Mouse (Mus musculus): Measurements from ENCODE around the gene Ccer2.
A peak's percentile ranks its signal among the peaks of the same experiment; 100 is the strongest.

Gene Ccer2

GRCm38 (mm10) chr7:28790066-28790806 lies 34.3 kb downstream of the Ccer2 start:
- no peak for DNase-seq (ENCODE audit: low read depth, low spot score)

- DNase-seq (ENCODE audit: low read depth, low spot score), result no peak
Measured at GRCm38 (mm10) chr7:28791706-28792105, 35.7 kb downstream of the Ccer2 start.

GRCm38 (mm10) chr7:28792391-28793185 lies 36.6 kb downstream of the Ccer2 start:
- DNase-seq (ENCODE audit: low read depth, low spot score), result no peak

- DNase-seq (ENCODE audit: low read depth, low spot score), result no peak
Measured at GRCm38 (mm10) chr7:28793834-28794233, 37.9 kb downstream of the Ccer2 start.

DNA sequence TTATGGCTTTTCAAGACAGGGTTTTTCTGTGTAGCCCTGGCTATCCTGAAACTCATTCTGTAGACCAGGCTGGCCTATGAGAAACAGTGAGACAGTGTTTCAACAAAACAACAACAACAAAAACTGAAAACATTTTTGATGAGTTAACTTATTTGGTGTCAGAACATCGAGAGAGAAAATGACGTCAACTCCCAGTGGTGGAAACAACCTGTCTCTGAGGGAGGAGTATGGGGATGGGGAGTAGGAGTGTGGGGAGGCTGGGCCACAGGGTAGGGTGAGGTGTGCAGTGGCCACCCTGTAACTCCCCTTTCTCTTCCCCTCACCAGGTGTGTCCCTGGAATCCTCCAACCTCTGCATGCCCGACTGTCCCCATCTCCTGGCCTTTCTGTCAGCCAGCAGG lies 38.5 kb downstream of the Ccer2 start:
- DNase-seq (ENCODE audit: low read depth, low spot score), result no peak

DNA sequence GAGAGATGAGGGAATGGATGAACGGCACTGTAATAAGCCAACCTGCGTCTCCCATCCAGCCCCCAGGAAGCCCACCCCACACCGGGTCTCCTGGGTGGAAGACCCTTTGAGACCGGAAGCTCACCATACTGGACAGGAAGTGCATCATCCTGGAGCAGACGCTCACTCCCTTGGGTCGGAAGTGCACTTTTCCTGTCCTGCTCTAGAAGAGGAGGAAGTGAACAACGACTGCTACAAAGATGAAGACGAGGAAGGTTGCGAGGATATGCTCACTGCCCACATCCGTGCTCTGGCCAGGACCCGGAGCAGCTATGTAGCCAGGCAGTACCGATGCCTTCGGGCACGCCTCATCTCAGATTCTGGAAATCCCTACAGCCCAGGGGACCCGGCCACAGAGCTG lies 39.9 kb downstream of the Ccer2 start:
- DNase-seq (ENCODE audit: low read depth, low spot score), result no peak

- DNase-seq (ENCODE audit: low read depth, low spot score), result peak; percentile 57
Measured at GRCm38 (mm10) chr7:28796562-28796975, 40.6 kb downstream of the Ccer2 start.

- DNase-seq (ENCODE audit: low read depth, low spot score), result no peak
Measured at GRCm38 (mm10) chr7:28799994-28800393, 44.0 kb downstream of the Ccer2 start.

DNA sequence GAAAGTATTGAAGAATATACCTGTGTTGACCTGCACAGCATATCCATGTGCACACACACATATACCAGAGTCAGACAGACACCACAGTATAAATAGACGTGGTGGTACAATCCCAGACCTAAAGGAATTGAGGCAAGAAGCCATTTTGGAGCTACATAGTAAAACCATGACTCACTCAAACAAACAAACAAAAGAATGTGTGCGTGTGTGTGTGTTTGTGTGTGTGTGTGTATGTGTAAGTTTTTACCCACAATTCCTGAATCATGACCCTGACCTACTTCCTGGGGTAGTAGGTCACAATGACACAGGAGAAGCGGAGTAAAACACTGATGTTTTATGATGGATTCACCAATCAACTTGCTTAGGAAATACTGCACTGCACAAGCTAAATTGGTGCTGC lies 45.5 kb downstream of the Ccer2 start:
- no peak for DNase-seq (ENCODE audit: low read depth, low spot score)

GRCm38 (mm10) chr7:28801901-28802670 lies 46.1 kb downstream of the Ccer2 start:
- DNase-seq (ENCODE audit: low read depth, low spot score), result no peak

DNA sequence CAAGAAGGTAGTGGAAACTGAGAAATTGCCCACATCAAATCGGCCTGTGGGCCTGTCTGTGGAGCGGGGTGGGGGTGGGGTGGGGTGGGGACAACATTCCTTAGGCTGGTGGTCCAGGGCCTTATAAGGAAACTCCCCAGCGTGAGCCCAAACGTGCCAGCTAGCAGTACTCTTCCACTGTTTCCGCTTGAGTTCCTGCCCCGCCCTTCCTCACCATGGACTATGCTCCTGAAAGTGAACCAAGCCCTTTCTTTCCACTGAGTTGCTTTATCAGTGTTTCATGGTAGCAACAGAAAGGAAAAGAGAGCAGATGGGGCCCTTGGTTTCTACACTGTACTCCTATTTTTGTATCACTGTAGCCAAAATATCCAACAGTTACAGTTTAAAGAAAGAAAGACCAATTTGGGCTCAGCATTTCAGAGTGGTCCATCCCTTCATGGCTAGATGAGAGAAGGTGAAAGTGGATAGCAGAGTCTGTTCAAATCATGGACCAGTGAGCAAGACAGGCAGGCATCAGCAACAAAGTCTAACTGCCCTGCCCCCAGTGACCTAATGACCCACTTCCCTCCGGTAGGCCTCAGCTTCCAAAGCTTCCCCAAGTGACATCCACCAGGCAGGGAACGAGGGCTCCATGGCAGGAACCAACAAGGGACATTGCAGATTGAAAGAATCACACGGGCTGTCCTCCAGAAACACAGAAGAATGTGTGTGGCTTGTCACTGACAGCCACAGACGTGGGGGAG lies 47.0 kb downstream of the Ccer2 start:
- DNase-seq (ENCODE audit: low read depth, low spot score), result no peak

- no peak for DNase-seq (ENCODE audit: low read depth, low spot score)
Measured at GRCm38 (mm10) chr7:28803756-28804155, 47.8 kb downstream of the Ccer2 start.

- DNase-seq (ENCODE audit: low read depth, low spot score), result no peak
Measured at GRCm38 (mm10) chr7:28806869-28807268, 50.9 kb downstream of the Ccer2 start.

- DNase-seq (ENCODE audit: low read depth, low spot score), result no peak
Measured at GRCm38 (mm10) chr7:28807641-28808220, 51.8 kb downstream of the Ccer2 start.

GRCm38 (mm10) chr7:28808221-28808941 lies 52.4 kb downstream of the Ccer2 start, which contains the start of gene Hnrnpl:
Gene Hnrnpl (plus strand): TSS chr7:28808541.
- DNase-seq (ENCODE audit: low read depth, low spot score), result peak; percentile 25

All from c-Kit-negative CD71-positive TER-119-positive erythroid progenitor cells, embryonic 14.5 days (primary cell).